Mouse (Mus musculus) liver, embryonic 14.5 days (tissue): Measurements from ENCODE around the gene Nkg7.

Source experiments
- CTCF ChIP-seq: IDR thresholded peaks from 2 replicates; pipeline ENCODE4 v1.5.1; 2016; ENCODE audit warnings: antibody characterized with exemption, low read depth, control low read depth
- EP300 ChIP-seq: IDR thresholded peaks from 2 replicates; pipeline ENCODE4 v1.6.1; 2016; ENCODE audit warnings: antibody characterized with exemption, low read depth

GRCm38 (mm10) chr7:43409084-43409483, 27.8 kb upstream of the Nkg7 start:
- TF ChIP-seq CTCF (no peak), EP300 (no peak)
